In the genomic region with DNA sequence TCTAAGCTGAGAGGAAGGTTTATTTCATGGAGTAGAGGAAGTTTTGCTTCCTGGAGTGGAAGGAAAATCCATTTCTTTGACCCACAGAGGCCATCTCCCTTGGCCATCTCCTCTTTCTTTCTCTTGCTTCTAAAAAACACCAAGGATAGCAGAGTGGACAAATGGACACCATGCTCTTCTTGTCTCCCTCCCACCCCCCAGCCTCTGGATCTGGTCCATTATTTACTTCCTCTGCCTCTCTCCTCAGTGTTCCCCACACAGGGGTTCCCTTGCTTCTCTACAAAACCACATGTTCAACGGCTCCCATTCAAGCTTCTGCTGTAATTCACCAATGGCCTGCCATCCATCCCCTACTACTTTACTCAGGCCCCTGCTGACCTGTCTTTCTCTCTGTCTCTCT, we compare ENCODE assay signal across 21 mouse cellular contexts. TPM values are rescaled to one million over a fixed set of nuclear protein-coding genes. Genes with fewer than 3 reads are reported as not detected.
DNase-seq lines count a peak whose midpoint lies in the region; ATAC-seq and TF ChIP-seq lines count a peak whose summit lies in the region.
"Had no signal": no experiment of that assay in that cellular context is flagged by ENCODE, and none has a peak within 500 bp of the region (broad histone marks: within the 10 kb centered on the region; RNA-seq: fewer than 3 reads in every experiment).

No protein-coding gene starts in this region.

- 74% methylated on average over 1 of the region's 1 CpGs for WGBS in forebrain, embryonic 15.5 days
- 81% methylated on average over 1 of the region's 1 CpGs for WGBS in forebrain, embryonic 16.5 days
- WGBS in heart, postnatal 0 days, result 85% methylated on average over 1 of the region's 1 CpGs
- 83% methylated on average over 1 of the region's 1 CpGs for WGBS in heart, embryonic 11.5 days (ENCODE audit: insufficient replicate concordance)

- no peak overlapping the region for H3K4me3 ChIP-seq in forebrain, embryonic 15.5 days
- H3K4me3 ChIP-seq in forebrain, embryonic 16.5 days (replicated peaks; ENCODE audit: low read length), result no peak overlapping the region
- H3K4me3 ChIP-seq in heart, postnatal 0 days (ENCODE audit: low read depth, low read length), result no peak overlapping the region
- no peak overlapping the region for H3K4me3 ChIP-seq in heart, embryonic 11.5 days (ENCODE audit: low read depth, low read length)
- H3K4me3 ChIP-seq: heart, embryonic 10.5 days; hindbrain, embryonic 10.5 days; limb, embryonic 10.5 days; midbrain, embryonic 12.5 days; stomach, embryonic 15.5 days had no signal

- no peaks in the 10 kb centered on the region for H3K36me3 ChIP-seq in forebrain, embryonic 15.5 days
- no peaks in the 10 kb centered on the region for H3K36me3 ChIP-seq in forebrain, embryonic 16.5 days (ENCODE audit: control insufficient read depth, insufficient read depth)
- no peaks in the 10 kb centered on the region; the same call in 1 of the 2 replicates for H3K36me3 ChIP-seq in heart, postnatal 0 days (replicated peaks; ENCODE audit: control insufficient read depth, insufficient read depth, low read length)
- no peaks in the 10 kb centered on the region for H3K36me3 ChIP-seq in heart, embryonic 11.5 days (ENCODE audit: control insufficient read depth, insufficient read depth, low read length)
- H3K36me3 ChIP-seq: heart, embryonic 10.5 days; hindbrain, embryonic 10.5 days; limb, embryonic 10.5 days; midbrain, embryonic 12.5 days; stomach, embryonic 15.5 days had no signal

- H3K27ac ChIP-seq in forebrain, embryonic 15.5 days (replicated peaks), result peak overlapping the region; percentile 86
- H3K27ac ChIP-seq in forebrain, embryonic 16.5 days (ENCODE audit: low read length), result no peak overlapping the region
- H3K27ac ChIP-seq in heart, postnatal 0 days (ENCODE audit: low read depth), result peak overlapping the region; percentile 69
- H3K27ac ChIP-seq in heart, embryonic 11.5 days (ENCODE audit: low read depth, low read length), result no peak overlapping the region
- H3K27ac ChIP-seq: heart, embryonic 10.5 days; limb, embryonic 10.5 days; midbrain, embryonic 12.5 days; stomach, embryonic 15.5 days had no signal

- H3K9me3 ChIP-seq in forebrain, embryonic 15.5 days, result no peaks in the 10 kb centered on the region
- H3K9me3 ChIP-seq in forebrain, embryonic 16.5 days (ENCODE audit: control insufficient read depth, low read length), result no peaks in the 10 kb centered on the region
- no peaks in the 10 kb centered on the region for H3K9me3 ChIP-seq in heart, postnatal 0 days (replicated peaks; ENCODE audit: control insufficient read depth, low read length)
- no peaks in the 10 kb centered on the region for H3K9me3 ChIP-seq in heart, embryonic 11.5 days (replicated peaks; ENCODE audit: control insufficient read depth, low read length)
- H3K9me3 ChIP-seq: heart, embryonic 10.5 days; hindbrain, embryonic 10.5 days; limb, embryonic 10.5 days; midbrain, embryonic 12.5 days; stomach, embryonic 15.5 days had no signal

- no peaks in the 10 kb centered on the region for H3K27me3 ChIP-seq in forebrain, embryonic 15.5 days
- H3K27me3 ChIP-seq in forebrain, embryonic 16.5 days (replicated peaks; ENCODE audit: control insufficient read depth, insufficient read depth, low read length), result no peaks in the 10 kb centered on the region
- no peaks in the 10 kb centered on the region for H3K27me3 ChIP-seq in heart, postnatal 0 days (ENCODE audit: control insufficient read depth, insufficient read depth, low read length)
- H3K27me3 ChIP-seq in heart, embryonic 11.5 days (ENCODE audit: control insufficient read depth, insufficient read depth, low read length), result no peaks in the 10 kb centered on the region
- H3K27me3 ChIP-seq: midbrain, embryonic 12.5 days; stomach, embryonic 15.5 days had no signal

- no peak overlapping the region for H3K9ac ChIP-seq in forebrain, embryonic 15.5 days (replicated peaks)
- H3K9ac ChIP-seq in forebrain, embryonic 16.5 days (replicated peaks; ENCODE audit: low read depth, low read length), result no peak overlapping the region
- H3K9ac ChIP-seq in heart, postnatal 0 days (replicated peaks; ENCODE audit: low read depth, low read length), result no peak overlapping the region
- no peak overlapping the region for H3K9ac ChIP-seq in heart, embryonic 11.5 days (ENCODE audit: low read depth, low read length)
- H3K9ac ChIP-seq: midbrain, embryonic 12.5 days; stomach, embryonic 15.5 days had no signal

- TF ChIP-seq EP300 in heart, postnatal 0 days (IDR thresholded peaks at IDR 0.05; ENCODE audit: low read depth), result no peak

- no peak overlapping the region for H3K4me2 ChIP-seq in forebrain, embryonic 15.5 days (replicated peaks)
- H3K4me2 ChIP-seq in forebrain, embryonic 16.5 days (ENCODE audit: low read length), result no peak overlapping the region
- H3K4me2 ChIP-seq in heart, postnatal 0 days (ENCODE audit: low read depth, low read length), result no peak overlapping the region
- H3K4me2 ChIP-seq in heart, embryonic 11.5 days, result no peak overlapping the region
- H3K4me2 ChIP-seq: midbrain, embryonic 12.5 days; stomach, embryonic 15.5 days had no signal

- H3K4me1 ChIP-seq in forebrain, embryonic 15.5 days, result peaks cover 61% of the 10 kb centered on the region
- H3K4me1 ChIP-seq in forebrain, embryonic 16.5 days (replicated peaks; ENCODE audit: control insufficient read depth, insufficient read depth, low read length), result peaks cover 25% of the 10 kb centered on the region
- peaks cover 29% of the 10 kb centered on the region for H3K4me1 ChIP-seq in heart, postnatal 0 days (ENCODE audit: control insufficient read depth, insufficient read depth)
- peaks cover 8% of the 10 kb centered on the region; the same call in 1 of the 2 replicates for H3K4me1 ChIP-seq in heart, embryonic 11.5 days (ENCODE audit: control insufficient read depth, insufficient read depth, low read length)

- no peak for TF ChIP-seq CTCF in heart, postnatal 0 days (IDR thresholded peaks at IDR 0.05; ENCODE audit: low read depth)

- no peak for ATAC-seq in forebrain, embryonic 15.5 days (replicated peaks)
- ATAC-seq in forebrain, embryonic 16.5 days, result no peak
- no peak for ATAC-seq in heart, postnatal 0 days (ENCODE audit: insufficient read depth, low read depth)
- ATAC-seq in heart, embryonic 11.5 days (replicated peaks; ENCODE audit: insufficient number of reproducible peaks, low FRiP score, low TSS enrichment), result no peak
- ATAC-seq in granulocyte monocyte progenitor cell, adult 5-6 weeks (replicated peaks; ENCODE audit: poor library complexity, severe bottlenecking), result peak; percentile 24; the same call in 1 of the 2 replicates
- ATAC-seq: forebrain, embryonic 14.5 days; intestine, postnatal 0 days had no signal

- no peak for DNase-seq in heart, postnatal 0 days (ENCODE audit: low spot score)
- DNase-seq in lung, postnatal 36 days, result peak; percentile 56
- no peak for DNase-seq in lung, postnatal 4 days
- DNase-seq in adrenal gland, adult 18-20 months (ENCODE audit: low spot score in 2 of 2), result no peak
- DNase-seq: adrenal gland, postnatal 36 days; cerebellum, adult 11-12 months; cerebellum, postnatal 14 days; gastrocnemius, postnatal 25 days; liver; lung, postnatal 10 days had no signal

RNA-seq across cellular contexts. Expression of gene Klf7, which starts 32.4 kb away (rescaled TPM):
- polyA plus RNA-seq in forebrain, embryonic 15.5 days (2015; fragmentation: Nextera tagmentation; extraction: Ambion mirVana), result 125 and 126 TPM in 2 replicates
- polyA plus RNA-seq in forebrain, embryonic 16.5 days (2015; fragmentation: Nextera tagmentation; extraction: Ambion mirVana), result 131 and 137 TPM in 2 replicates
- 8.6 and 21.3 TPM in 2 replicates for total RNA-seq in heart, postnatal 0 days (2014; rRNA removed; ENCODE audit: low replicate concordance)
- 13.5 and 17.4 TPM in 2 replicates for polyA plus RNA-seq in heart, postnatal 0 days (2015; fragmentation: Nextera tagmentation; extraction: Ambion mirVana)
- polyA plus RNA-seq in heart, embryonic 11.5 days (2014; fragmentation: Nextera tagmentation; extraction: Ambion mirVana), result 14.5 and 16.2 TPM in 2 replicates
- total RNA-seq in granulocyte monocyte progenitor cell, adult 5-6 weeks (2014; fragmentation: Nextera tagmentation), result 5.0 and 8.5 TPM in 2 replicates
- 6.3 and 12.4 TPM in 2 replicates for total RNA-seq in granulocyte monocyte progenitor cell, adult 5-6 weeks (2017)
- total RNA-seq in adrenal gland, adult 18-20 months (2021), result 10 to 100 TPM; 15.3 to 19.1 TPM

Comparison
In these comparisons a context has a peak if more than half of its experiments do, and no peak if none do; other contexts are left out.
1. H3K27ac ChIP-seq: peak in forebrain, embryonic 15.5 days (single experiment) and heart, postnatal 0 days (single experiment); none in forebrain, embryonic 16.5 days (single experiment) and heart, embryonic 11.5 days (single experiment).